Mouse (Mus musculus) stomach, postnatal 0 days (tissue): ENCODE measurements around the gene Exosc6.

Experiments
- CTCF ChIP-seq: IDR thresholded peaks from 2 replicates; pipeline ENCODE4 v1.5.1; 2016; ENCODE audit warnings: antibody characterized with exemption, low read depth, mild to moderate bottlenecking, moderate library complexity
- EP300 ChIP-seq: optimal IDR thresholded peaks from 2 replicates; pipeline ENCODE3; 2016; ENCODE audit warnings: antibody characterized with exemption

- no peak for TF ChIP-seq CTCF
- TF ChIP-seq EP300 = no peak
Observed at GRCm38 (mm10) chr8:111093865-111094718, 38.0 kb downstream of the Exosc6 start, which contains the start of gene Pdpr.
